Mouse (Mus musculus): ENCODE measurements around the gene Hsf5.

DNA sequence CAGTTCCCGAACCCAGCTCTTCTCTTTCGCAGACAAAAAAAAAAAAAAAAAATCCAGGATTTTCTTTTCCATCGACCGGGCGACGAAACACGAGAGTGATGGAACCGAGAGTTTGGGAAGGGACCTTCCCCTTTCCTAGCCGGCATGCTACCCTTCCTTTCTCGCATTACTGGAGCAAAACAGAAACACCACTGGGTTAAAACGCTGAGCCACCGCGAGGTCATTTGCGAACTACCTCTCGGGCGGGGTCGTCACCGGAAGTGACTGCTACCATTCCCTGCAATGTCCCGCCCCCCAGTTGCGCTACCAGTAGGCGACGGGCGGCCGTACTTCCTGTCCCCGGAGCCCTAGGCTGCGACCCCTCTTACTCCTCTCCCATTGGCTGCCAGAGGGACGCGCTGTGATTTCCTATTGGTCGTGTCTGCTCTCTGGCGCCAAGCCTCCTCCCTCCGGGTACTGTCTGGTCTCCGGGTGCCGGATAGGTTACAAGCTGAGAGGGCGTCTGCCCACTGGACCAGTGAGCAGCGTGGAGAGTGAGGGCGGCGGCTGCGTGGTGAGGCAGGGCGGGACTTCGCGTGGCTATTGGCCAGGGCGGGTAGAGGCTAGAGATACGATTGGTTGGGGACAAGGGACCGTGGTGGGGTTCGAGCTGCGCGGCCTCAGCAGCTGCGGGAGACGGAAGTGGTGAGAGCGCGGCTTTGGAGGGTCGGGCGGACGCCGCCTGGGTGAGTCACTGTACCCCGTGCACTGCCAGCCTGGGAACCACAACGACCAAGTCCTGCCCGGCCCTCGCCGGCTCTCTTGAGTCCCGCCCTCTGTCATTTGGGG, 25.2 kb upstream of the Hsf5 start, which contains the start of gene Mtmr4:
- TF ChIP-seq CTCF (IDR thresholded peaks at IDR 0.05; ENCODE audit: low read depth, low read length) (no peak), POLR2A (IDR thresholded peaks at IDR 0.05; ENCODE audit: insufficient read depth, low read length) (peak; percentile 92), EP300 (IDR thresholded peaks at IDR 0.05; ENCODE audit: insufficient read depth, low read depth, low read length) (no peak)
